Mouse (Mus musculus): ENCODE data around the gene Pbx1. TPM values are rescaled to one million over a fixed set of nuclear protein-coding genes. Genes with fewer than 3 reads are reported as not detected.

Gene Pbx1
- total RNA-seq, 2 experiments from 2014 or later: 90.6 to 101 TPM

DNA sequence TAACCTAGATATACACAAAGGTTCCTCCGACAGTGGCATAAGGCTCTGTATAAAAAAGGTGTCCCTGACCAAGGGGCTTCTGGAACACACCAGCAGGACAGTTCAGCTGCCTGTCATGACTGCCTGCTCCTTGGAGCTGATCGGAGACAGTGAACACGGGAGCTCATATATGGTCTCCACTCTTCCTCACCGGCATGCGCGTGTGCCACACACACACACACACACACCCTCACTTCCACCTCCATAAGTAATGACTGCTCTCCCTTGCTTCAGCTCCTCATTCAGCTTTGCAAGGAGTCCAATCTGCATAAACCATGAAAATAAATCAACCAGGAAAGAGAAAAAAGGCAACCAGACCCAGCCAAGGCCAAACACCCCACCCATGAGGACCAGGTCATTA is 90.7 kb downstream of the Pbx1 start:
- DNase-seq: no peak

GRCm38 (mm10) chr1:168336238-168336818 is 95.7 kb downstream of the Pbx1 start:
- no peak for DNase-seq

DNA sequence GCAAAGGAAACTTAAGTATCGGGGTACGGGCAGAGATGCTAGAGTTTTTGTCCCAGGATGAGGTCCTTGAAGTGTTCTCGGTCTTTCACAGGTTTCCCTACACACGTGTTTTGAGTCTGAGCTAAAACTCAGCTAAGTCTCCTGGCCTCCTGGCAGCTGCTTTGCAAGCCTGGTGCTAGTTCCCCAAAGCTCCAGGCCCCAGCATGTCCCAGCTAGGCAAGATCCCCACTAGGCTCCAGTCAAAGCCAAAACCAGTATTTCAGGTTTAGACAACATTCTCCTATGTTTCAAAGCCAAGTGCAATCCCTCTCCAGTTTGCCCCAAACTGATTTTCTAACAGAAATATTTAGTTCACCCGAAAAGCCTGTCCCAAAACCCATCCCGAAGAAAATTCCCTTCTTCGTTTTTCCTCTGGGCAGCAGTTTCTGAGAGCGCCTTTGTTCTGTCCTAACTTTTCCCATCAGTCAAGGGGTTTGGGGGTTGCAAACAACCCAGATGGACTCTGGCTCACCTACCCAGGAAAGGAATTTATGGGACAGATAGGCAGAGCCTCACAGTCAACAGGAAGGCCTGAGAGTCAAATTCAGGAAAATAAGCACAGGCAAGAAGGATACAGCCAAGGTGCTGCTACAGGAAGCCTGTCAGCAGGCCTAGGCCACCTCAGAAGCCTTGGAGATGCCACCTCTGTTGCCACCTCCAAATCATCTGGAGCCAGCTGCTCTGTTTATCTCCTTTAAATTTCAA is 97.1 kb downstream of the Pbx1 start:
- no peak for DNase-seq

DNA sequence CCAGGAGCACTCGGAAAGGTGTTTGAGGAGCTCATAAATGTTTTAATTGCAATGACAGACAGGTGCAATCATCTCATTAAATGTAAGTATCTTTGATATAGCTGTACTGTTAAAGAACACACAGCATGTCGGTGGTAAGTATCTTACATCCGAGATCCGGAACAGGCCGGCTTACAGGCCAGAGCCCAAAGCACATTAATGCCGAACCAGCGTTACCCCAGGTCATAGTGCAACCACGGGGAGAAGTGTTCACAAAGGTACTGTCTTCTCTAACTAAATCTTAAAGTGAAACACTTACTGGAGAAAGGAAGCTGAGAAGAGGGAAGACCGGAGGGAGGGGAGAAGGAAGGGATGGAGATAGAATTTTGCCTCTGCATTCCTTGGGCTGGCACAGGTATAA is 100.0 kb downstream of the Pbx1 start:
- no peak for DNase-seq

GRCm38 (mm10) chr1:168328236-168328605 is 103.8 kb downstream of the Pbx1 start:
- no peak for DNase-seq

- no peak for DNase-seq
Measured at GRCm38 (mm10) chr1:168327405-168328235, 104.5 kb downstream of the Pbx1 start.

DNA sequence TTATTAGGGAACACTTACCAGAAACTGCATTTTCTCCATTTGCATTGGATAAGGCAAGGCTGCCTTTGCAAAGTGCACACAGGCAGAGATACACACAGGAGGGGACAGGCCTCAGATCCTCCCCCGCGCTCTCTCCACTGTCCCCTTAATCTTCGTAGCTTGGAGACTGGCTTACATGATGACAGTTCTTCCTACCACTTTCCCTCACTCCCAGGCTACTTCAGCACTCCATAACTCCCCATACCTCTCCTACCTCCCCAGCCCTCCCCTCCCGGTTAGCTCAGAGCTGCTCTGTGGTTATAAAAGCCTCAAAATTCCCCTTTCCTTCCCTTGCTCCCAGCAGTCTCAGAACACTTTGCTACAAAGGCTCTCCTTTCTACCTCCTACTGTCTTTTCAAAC is 106.3 kb downstream of the Pbx1 start:
- DNase-seq: no peak

DNA sequence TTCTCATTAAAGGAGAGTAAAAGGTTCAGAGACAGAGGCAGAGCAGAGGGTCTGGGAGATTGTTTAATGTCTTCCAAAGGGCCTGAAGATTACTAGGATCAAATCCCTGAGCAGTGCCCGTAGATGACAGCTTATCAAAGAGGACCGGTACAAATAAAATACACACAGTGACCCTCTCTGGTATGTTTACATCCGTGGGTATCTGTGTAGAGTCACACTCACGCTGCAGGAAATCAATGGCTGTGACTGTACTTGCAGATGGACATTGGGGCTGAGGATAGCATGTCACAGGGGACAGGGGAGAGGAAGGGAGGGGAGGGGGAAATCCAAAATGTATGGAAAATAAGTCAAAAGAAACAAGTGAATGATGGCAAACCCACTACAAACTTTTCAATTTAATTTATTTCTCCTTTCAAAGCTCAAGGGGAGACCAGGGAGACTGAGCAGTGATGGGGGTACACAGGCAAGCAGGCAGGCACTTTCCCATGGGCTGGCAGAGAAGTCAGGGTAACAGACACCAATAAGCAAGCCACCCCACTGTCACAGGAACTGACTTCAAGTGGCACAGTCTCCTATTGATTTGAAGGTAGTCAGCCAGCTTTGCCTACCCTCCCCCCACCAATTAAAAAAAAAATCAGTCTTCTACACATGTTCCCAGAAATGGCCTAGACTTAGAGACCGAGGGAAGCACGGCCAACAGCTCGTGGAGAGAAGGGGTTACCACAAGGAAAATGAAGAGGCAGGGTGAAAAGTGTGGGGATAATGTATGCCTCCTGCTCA is 107.6 kb downstream of the Pbx1 start:
- no peak for DNase-seq

GRCm38 (mm10) chr1:168323436-168324108 is 108.5 kb downstream of the Pbx1 start:
- DNase-seq: no peak

DNA sequence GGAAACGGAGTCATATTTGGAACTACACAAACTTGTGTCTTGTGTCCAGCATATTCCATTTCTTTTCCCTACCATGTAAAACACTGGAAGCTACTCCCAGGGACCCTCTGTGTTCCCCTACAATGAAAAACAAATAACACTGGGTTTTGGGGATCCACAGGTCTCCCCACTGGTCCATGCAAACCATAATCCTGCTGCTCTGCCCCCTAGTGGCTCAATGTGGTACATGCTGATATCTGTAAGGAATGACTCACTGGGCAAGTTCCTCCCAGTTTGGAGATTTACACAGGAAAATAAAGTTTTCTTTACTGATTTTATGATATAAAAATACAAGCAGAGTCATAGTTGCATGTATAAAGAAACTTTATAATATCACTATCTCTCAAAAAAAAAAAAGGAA is 109.2 kb downstream of the Pbx1 start:
- peak; percentile 40 for DNase-seq

- no peak for DNase-seq
Measured at GRCm38 (mm10) chr1:168319695-168320094, 112.4 kb downstream of the Pbx1 start.

- DNase-seq: no peak
Measured at GRCm38 (mm10) chr1:168318899-168319469, 113.1 kb downstream of the Pbx1 start.

GRCm38 (mm10) chr1:168313772-168314171 is 118.3 kb downstream of the Pbx1 start:
- DNase-seq: no peak

GRCm38 (mm10) chr1:168312710-168313447 is 119.2 kb downstream of the Pbx1 start:
- no peak for DNase-seq

GRCm38 (mm10) chr1:168309101-168309521 is 123.0 kb downstream of the Pbx1 start:
- no peak for DNase-seq

- no peak for DNase-seq
Measured at GRCm38 (mm10) chr1:168307275-168308182, 124.5 kb downstream of the Pbx1 start.

DNA sequence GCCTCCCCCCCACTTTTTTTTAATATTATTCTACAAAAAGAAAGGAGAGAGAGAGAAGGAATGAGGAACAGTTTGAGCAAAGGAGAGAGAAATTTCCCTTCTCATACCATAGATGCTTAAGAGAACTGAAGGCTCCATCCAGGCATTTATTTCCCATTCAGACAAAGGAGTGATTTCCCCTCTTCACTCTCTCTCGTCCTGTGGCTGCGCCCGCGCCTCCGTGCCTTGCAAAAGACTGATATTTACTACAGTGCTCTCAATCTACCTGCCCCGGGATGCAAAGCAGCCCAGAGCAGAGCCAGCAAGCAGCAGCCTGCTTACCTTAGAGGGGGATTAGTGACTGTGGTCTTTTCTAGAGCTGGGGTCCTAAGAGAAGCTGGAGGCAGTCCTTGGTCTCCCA is 131.6 kb downstream of the Pbx1 start:
- DNase-seq: no peak

DNA sequence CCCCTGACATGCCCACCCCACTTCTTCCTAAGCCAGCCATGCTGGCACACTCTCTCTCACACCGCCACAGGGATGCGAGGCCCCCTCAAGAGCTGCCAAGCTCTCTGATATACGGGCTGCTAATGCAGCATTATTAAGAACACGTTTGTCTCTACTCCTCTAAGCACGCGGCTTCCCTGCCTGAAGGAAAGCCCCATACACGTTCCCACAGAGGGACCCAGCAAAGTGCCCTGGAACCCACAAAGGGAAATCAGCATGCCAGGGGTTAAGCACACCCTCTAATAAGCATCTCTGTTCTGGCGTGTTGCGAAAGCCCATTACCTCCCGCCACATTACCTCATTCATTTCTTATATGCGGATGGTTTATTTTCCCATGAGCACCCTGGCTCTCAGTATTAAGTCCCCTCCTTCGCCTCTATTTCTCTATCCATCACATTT is 132.1 kb downstream of the Pbx1 start:
- DNase-seq: no peak

- no peak for DNase-seq
Measured at GRCm38 (mm10) chr1:168299181-168299580, 132.9 kb downstream of the Pbx1 start.

GRCm38 (mm10) chr1:168296290-168296689 is 135.8 kb downstream of the Pbx1 start:
- no peak for DNase-seq

All from heart, postnatal 4 days (tissue).